Mouse (Mus musculus) regulatory T cell (primary cell): ENCODE results near the gene Bpifb2.
"Not testable (repeated sequence)": the region's sequence is repeated elsewhere in the genome, so short reads cannot be mapped to it uniquely, and the experiment has no call there.

Experiments
- in situ Hi-C: fragments of 300-600 bp; cut with MboI, MseI; formaldehyde crosslinking; loops from one replicate; pipeline ENCODE4 v1.15.1; 2025; ENCODE audit warnings: high pct_unique_total_duplicates

Bpifb2 gene

GRCm38 (mm10) chr2:153874745-153875144, at the start of gene Bpifb2:
Gene Bpifb2 (plus strand): TSS chr2:153875045.
- in situ Hi-C loops = loop anchor here (10.0 kb wide), 1 partner anchor 270 kb away; the partner anchor contains the start of gene Bpifa1

GRCm38 (mm10) chr2:153825900-153826299, 48.9 kb upstream of the Bpifb2 start:
- in situ Hi-C loops = not testable (repeated sequence)

- in situ Hi-C loops = no loop called here
Measured at GRCm38 (mm10) chr2:153827171-153827830, 47.5 kb upstream of the Bpifb2 start.

GRCm38 (mm10) chr2:153828704-153829103, 46.1 kb upstream of the Bpifb2 start:
- in situ Hi-C loops = no loop called here

- in situ Hi-C loops = no loop called here
Measured at GRCm38 (mm10) chr2:153833291-153833690, 41.6 kb upstream of the Bpifb2 start.

- in situ Hi-C loops = no loop called here
Measured at GRCm38 (mm10) chr2:153842854-153843253, 32.0 kb upstream of the Bpifb2 start.

GRCm38 (mm10) chr2:153848389-153848788, 26.5 kb upstream of the Bpifb2 start:
- in situ Hi-C loops = no loop called here

- in situ Hi-C loops = loop anchor here (5.0 kb wide), 1 partner anchor 77 kb away; no protein-coding TSS in a partner anchor
Measured at GRCm38 (mm10) chr2:153850351-153851029, 24.4 kb upstream of the Bpifb2 start.

- in situ Hi-C loops = loop anchor here (5.0 kb wide), 1 partner anchor 76 kb away; no protein-coding TSS in a partner anchor
Measured at GRCm38 (mm10) chr2:153851030-153851360, 23.9 kb upstream of the Bpifb2 start.

- in situ Hi-C loops = loop anchor here (5.0 kb wide), 1 partner anchor 74 kb away; no protein-coding TSS in a partner anchor
Measured at GRCm38 (mm10) chr2:153853544-153853943, 21.3 kb upstream of the Bpifb2 start.

- in situ Hi-C loops = no loop called here
Measured at GRCm38 (mm10) chr2:153859581-153859980, 15.3 kb upstream of the Bpifb2 start.

- in situ Hi-C loops = no loop called here
Measured at GRCm38 (mm10) chr2:153860315-153860714, 14.5 kb upstream of the Bpifb2 start.

- in situ Hi-C loops = no loop called here
Measured at GRCm38 (mm10) chr2:153860715-153861114, 14.1 kb upstream of the Bpifb2 start.

- in situ Hi-C loops = no loop called here
Measured at GRCm38 (mm10) chr2:153861960-153862359, 12.9 kb upstream of the Bpifb2 start.

GRCm38 (mm10) chr2:153870984-153871383, 3.9 kb upstream of the Bpifb2 start, which contains the start of gene Sun5:
Gene Sun5 (minus strand): TSS chr2:153871084.
- in situ Hi-C loops = loop anchor here (10.0 kb wide), 1 partner anchor 274 kb away; the partner anchor contains the start of gene Bpifa1

- in situ Hi-C loops = no loop called here
Measured at GRCm38 (mm10) chr2:153899111-153899510, 24.3 kb downstream of the Bpifb2 start.

- in situ Hi-C loops = no loop called here
Measured at GRCm38 (mm10) chr2:153900088-153900487, 25.2 kb downstream of the Bpifb2 start, which contains the start of gene Bpifb6. Gene Bpifb6 (plus strand): TSS chr2:153900388.

- in situ Hi-C loops = no loop called here
Measured at GRCm38 (mm10) chr2:153902726-153903125, 27.9 kb downstream of the Bpifb2 start.

GRCm38 (mm10) chr2:153906626-153907025, 31.8 kb downstream of the Bpifb2 start:
- in situ Hi-C loops = no loop called here

GRCm38 (mm10) chr2:153914151-153914550, 39.3 kb downstream of the Bpifb2 start:
- in situ Hi-C loops = no loop called here

- in situ Hi-C loops = no loop called here
Measured at GRCm38 (mm10) chr2:153917930-153918329, 43.1 kb downstream of the Bpifb2 start, which contains the start of gene Bpifb3. Gene Bpifb3 (plus strand): TSS chr2:153918230.

- in situ Hi-C loops = no loop called here
Measured at GRCm38 (mm10) chr2:153921246-153921645, 46.4 kb downstream of the Bpifb2 start.
